Mouse (Mus musculus) liver, embryonic 14 days (tissue): ENCODE results near the gene Unc93a2. TPM values are rescaled to one million over a fixed set of nuclear protein-coding genes. Genes with fewer than 3 reads are reported as not detected.

Source experiments
- polyA plus RNA-seq: library from polyadenylated mRNA; depleted of rRNA; stranded (reverse); fragments of >200 nt; gene quantifications from 2 replicates; pipeline ENCODE4 v1.2.3, GENCODE M21; 2012; rRNA removed

Unc93a2 gene
- polyA plus RNA-seq: 0.26 and 0.39 TPM in 2 replicates

GRCm38 (mm10) chr17:7385364-7385763 lies at the start of gene Unc93a2:
Gene Unc93a2, minus strand, starts transcription at chr17:7385464.

GRCm38 (mm10) chr17:7371879-7372278 lies 13.4 kb downstream of the Unc93a2 start, which contains the start of gene Gm49630:
Gene Gm49630, minus strand, starts transcription at chr17:7371979.

GRCm38 (mm10) chr17:7352596-7352995 lies 32.7 kb downstream of the Unc93a2 start, which contains the start of gene Ttll2:
Gene Ttll2, minus strand, starts transcription at chr17:7352696.

GRCm38 (mm10) chr17:7324346-7324745 lies 60.9 kb downstream of the Unc93a2 start, which contains the start of gene Tcp10a:
Gene Tcp10a, plus strand, starts transcription at chr17:7324646.

Other genes starting within 250 kb of the Unc93a2 start
- 0.95 and 0.98 TPM in 2 replicates for gene Rps6ka2, start 215.3 kb downstream of the Unc93a2 start, polyA plus RNA-seq
- gene Tcp10a, start 60.8 kb downstream of the Unc93a2 start, polyA plus RNA-seq: not detected in 2 replicates
- 0.02 TPM in 2 replicates for gene Ttll2, start 32.8 kb downstream of the Unc93a2 start, polyA plus RNA-seq
- gene Gm49630, start 13.5 kb downstream of the Unc93a2 start, polyA plus RNA-seq: not detected in 2 replicates